Mouse (Mus musculus) MEL-GATA-1-ER (cell line): ENCODE results near the gene Tsc22d4.
"Not testable (repeated sequence)": the region's sequence is repeated elsewhere in the genome, so short reads cannot be mapped to it uniquely, and the experiment has no call there.

Experiments
- DNase-seq: peaks from one replicate; pipeline ENCODE4 v3.0.0-alpha.2; 2012; ENCODE audit warnings: low read depth; ENCODE audit errors: extremely low read depth

The Tsc22d4 gene

DNA sequence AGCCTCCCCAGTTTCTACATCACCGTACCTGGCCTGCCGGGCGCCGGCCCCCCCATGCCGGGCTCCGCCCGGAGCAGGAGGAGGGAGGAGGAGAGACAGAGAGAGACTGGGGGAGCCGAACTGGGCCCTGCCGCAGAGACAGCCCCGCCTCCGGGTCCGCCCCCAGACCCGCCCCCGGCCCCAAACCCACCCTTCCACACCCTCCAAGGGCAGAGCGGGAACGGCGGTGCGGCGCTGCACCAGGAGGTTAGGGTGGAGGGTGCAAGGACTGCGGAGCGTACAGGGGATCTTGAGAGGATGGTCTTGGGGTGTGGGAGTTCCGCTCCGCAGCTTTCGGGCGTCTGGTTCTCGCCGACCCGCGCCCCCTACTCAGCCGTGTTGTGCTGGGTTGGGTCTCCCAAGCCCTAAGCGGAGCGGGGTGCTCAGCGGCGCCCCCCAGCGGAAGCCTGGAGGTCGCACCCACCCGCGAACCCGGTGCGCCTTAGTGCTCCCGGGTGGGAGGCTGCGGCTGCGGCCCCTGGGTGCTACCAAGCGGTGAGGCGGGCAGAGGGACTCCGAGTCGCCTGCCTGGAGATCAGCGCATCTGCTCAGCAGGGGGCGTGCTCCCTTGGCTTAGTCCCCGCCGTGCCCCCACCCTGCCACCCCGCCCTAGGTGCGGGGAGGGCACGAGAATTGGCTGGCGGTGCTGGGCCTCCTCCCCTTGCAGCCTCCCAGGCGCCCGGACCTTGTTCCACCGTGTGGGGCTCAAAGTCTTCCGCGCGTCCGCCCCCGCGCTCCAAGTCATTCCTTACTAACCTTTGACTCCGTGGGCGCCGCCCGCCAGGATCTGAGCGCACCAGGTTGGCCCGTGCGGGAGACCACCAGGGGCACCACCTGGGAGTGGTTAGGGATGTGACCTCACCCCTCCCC, 4.3 kb upstream of the Tsc22d4 start, which contains the start of gene Nyap1:
Gene Nyap1 (minus strand): TSS at position 585 of the 909 bp plus-strand sequence.
- peak; percentile 44 for DNase-seq

DNA sequence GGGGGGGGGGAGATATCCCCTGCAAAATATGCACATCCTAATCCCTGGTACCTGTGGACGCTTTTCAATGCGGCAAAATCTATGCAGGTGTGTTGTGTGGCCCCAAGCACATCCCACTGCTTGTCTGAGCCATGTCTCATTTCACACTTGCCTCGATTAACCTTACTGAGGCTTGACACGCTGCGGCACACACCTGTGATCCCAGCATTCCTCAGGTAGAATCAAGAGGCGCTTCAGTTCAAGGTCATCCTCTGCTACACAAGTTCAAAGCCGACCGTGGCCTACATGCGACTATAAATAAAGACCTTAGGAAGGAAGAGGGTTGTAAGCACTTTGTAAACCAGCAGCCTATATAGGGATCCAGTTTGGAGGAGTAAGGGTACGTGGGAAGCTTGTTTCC, 3.5 kb upstream of the Tsc22d4 start:
- no peak for DNase-seq

GRCm38 (mm10) chr5:137742836-137743235, 2.7 kb upstream of the Tsc22d4 start:
- DNase-seq = no peak

DNA sequence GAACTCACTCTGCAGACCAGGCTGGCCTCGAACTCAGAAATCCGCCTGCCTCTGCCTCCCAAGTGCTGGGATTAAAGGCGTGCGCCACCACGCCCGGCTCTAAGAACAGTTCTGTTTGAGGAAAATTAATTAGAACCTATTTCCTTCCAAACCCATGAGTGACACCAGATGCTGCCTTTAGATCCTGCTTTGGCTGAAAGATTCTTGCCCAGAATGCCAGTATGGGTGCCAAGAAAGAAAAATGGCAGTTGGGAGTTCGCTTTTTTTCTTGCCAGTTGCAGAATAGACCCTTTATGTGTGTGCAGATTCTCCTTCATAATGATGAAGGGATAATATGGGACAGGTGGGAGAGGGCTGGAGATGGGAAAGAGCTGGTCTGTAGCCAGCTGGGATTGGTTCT, 1.3 kb upstream of the Tsc22d4 start:
- DNase-seq = no peak

- peak; percentile 53 for DNase-seq
Measured at GRCm38 (mm10) chr5:137746282-137746850, 836 bp downstream of the Tsc22d4 start.

- no peak for DNase-seq
Measured at GRCm38 (mm10) chr5:137746851-137747325, 1.4 kb downstream of the Tsc22d4 start.

- no peak for DNase-seq
Measured at GRCm38 (mm10) chr5:137747326-137747961, 1.9 kb downstream of the Tsc22d4 start.

GRCm38 (mm10) chr5:137748130-137748770, 2.7 kb downstream of the Tsc22d4 start:
- DNase-seq = peak; percentile 76

DNA sequence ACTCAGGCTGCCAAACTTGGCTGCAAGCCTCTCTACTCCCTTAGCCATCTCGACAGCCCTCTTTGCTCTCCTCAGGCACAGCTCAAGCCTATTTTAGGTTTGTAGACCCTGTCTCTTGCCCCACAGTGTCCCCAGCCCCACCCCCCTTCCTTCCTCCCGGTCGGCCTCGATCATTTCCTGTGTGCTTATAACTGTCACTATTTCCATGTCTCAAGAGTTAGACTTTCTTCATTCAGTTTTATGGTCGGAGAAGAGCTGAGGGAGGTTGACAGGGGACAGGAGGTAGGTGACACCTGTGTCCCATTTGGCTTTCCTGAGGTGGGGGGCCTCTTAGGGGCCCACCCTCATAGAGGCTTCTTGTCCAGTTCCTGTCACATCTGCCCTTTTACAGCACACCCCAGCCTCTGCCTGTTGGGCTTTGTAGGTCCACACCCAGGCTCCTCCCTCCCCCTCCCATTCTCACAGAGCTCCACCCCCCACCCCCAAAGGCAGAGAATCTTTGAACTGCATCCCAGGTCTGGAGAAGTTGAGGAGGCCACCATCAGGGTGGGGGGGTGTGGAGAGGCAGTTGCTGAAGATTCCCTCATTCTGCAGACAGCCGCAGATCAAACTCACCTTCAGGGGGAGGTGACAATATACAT, 3.8 kb downstream of the Tsc22d4 start:
- no peak for DNase-seq

DNA sequence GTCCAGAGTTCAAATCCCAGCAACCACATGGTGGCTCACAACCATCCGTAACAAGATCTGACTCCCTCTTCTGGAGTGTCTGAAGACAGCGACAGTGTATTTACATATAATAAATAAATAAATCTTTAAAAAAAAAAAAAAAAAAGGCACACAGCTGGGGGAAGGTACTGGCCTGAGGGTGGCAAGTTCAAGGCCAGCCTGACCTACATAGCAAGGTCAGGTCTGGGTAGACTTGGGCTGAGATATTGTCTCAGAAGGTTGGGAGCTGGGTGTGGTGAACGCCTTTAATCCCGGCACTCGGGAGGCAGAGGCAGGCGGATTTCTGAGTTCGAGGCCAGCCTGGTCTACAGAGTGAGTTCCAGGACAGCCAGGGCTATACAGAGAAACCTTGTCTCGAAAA, 4.7 kb downstream of the Tsc22d4 start:
- DNase-seq = not testable (repeated sequence)

DNA sequence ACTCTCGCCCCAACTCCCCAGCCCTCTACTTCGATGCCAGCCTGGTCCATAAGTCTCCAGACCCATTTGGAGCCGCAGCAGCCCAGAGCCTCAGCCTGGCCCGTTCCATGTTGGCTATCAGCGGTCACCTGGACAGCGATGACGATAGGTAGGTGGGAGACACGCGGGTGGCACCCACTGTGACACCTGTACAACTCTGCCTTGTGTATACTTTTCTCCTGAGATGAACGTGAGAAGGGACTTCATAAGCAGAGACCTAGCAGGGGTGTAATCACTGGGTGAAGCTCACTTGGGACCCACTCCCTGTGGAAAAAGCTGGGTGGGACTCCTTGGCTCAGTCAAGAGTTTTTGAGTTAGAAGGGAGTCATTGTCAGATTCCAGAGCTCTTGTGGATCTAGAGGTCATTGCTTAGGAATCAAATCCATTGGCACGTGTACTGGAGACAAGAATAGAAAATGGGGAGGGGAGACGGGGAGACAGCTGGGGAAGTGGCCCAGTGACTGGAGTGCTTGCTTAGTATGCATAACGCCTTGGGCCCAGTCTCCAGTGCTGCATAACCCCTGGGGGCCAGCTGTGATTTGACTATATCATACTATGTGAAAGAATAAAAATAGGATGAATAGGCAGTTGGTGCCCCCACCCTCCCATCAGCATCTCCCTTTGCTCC, 5.8 kb downstream of the Tsc22d4 start:
- DNase-seq = no peak

DNA sequence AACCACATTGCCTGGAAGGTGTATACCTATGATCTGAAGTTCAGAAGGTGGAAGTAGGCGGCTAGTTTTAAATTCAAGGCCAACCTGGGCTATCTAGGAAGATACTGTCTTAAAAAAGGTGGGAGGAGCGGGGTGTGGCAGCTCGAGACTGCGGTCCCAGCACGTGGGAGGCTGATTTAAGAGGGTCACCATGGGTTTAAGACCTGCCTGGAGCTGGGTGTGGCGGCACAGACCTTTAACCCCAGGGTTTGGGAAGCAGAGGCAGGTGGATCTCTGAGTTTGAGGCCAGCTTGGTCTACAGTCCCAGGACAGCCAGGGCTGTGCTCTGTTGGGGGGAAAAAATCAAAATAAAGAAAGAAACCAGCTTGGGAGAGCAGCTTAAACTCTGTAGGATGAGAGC, 6.5 kb downstream of the Tsc22d4 start:
- DNase-seq = no peak

DNA sequence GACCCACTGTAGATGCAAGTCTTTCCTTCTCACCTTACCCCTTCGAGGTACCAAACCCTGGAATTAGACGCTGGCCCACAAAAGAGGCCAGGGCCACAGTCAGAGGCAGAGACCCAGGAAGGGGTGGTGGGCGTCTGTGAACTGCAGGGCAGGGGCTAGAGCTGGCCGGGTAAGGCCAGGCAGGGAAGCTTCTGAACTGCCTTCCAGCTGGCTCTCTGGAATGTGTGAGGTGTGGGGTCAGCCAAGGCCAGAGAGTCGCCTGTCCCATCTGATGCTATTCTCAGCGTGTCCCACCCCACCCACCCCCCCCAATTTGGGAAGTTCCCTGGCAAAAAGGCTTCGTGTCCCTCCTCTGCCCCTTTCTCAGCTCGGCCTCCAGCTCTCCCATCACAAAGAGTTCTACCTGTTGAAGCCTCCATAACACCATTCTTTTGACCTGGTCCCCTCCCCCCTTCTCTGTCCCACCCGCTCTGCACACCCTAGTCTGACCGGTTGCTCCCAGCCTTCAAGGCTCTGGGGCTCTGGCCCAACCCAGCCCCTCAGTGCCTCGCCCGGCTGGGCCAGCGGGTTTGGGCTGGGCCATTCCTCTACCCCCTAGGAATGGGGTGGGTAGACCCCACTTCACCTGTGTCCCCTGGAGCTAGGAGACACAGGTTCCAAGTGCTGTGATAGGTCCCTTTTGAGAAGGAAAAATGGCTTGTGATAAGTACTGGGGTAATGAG, 7.7 kb downstream of the Tsc22d4 start:
- DNase-seq = no peak

DNA sequence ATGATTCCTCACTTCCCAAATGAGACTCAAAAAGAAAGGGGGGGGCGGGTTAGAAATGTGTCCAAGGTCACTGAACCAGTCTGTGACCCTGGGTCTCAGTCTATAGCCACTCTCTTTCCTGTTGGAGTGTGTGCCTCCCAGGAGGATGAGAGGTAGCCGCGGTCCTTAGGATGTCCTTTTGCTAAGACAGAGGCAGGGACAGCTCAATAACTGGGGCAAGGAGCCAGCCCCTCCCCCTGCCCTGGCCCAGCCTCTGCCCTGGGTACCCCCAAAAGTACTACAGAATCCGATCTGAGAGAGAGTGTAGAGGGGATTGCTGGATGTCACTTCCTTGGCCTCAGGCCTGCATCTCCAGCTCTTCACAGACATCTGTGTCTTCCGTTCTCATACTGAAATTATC, 9.9 kb downstream of the Tsc22d4 start:
- no peak for DNase-seq

GRCm38 (mm10) chr5:137756106-137756505, 10.6 kb downstream of the Tsc22d4 start:
- no peak for DNase-seq

GRCm38 (mm10) chr5:137756882-137757661, 11.5 kb downstream of the Tsc22d4 start:
- DNase-seq = no peak

GRCm38 (mm10) chr5:137757887-137758286, 12.4 kb downstream of the Tsc22d4 start:
- DNase-seq = no peak

- no peak for DNase-seq
Measured at GRCm38 (mm10) chr5:137758921-137759534, 13.5 kb downstream of the Tsc22d4 start.

DNA sequence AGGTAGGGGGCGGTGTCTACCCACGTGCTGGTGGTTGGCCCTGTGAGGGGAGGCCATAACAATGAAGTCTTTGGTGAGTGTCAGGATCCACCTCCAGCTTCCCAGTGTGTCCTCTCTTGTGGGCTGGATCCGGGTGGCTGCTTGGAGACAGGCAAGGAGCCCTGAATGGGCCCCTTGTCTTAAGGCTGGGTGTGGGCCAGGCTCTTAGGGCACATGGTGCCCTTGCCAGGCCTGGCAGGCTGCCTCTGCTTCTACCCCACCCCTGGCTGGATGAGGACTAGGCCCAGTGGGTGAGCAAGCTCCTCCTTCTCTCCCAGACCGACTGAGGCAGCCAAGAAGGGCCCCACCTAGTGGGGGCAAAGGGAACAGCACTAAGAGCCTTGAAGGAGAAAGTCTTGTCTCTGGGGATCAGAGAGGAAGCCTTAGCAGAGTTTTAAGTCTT, 14.5 kb downstream of the Tsc22d4 start:
- no peak for DNase-seq
